Mouse (Mus musculus) fibroblast of lung, adult 2 months (primary cell): Measurements from ENCODE around the gene Mogs.

Experiments used
- DNase-seq: peaks from one replicate; pipeline ENCODE4 v3.0.0-alpha.2; 2011; ENCODE audit warnings: low read depth

Mogs gene

GRCm38 (mm10) chr6:83095968-83096367 is 19.3 kb upstream of the Mogs start:
- no peak for DNase-seq

DNA sequence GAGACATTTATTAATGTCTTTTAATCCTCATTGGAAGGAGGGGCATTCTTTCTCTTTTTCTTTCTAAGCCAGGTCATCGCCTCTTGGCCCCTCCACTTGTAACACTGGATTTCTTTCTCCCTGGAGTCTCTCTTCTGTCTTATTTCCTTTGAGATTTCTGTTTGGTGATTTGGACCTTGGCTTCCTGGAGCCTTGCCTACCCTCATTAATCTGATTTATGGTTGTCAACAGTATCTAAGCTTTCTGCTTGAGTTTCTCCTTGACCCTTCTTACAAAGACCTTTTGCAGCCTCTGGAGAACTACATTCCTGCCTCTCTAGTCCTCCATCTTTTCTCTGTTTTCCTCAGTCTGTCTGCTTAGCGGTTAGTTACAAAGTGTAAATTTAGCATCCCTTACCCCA is 16.9 kb upstream of the Mogs start:
- DNase-seq: no peak

GRCm38 (mm10) chr6:83101316-83101687 is 14.0 kb upstream of the Mogs start, which contains the start of the genes Ccdc142 and Gm42688:
Ccdc142 (plus strand) TSS chr6:83101601.
Gm42688 (plus strand) TSS chr6:83101617.
- peak; percentile 76 for DNase-seq

DNA sequence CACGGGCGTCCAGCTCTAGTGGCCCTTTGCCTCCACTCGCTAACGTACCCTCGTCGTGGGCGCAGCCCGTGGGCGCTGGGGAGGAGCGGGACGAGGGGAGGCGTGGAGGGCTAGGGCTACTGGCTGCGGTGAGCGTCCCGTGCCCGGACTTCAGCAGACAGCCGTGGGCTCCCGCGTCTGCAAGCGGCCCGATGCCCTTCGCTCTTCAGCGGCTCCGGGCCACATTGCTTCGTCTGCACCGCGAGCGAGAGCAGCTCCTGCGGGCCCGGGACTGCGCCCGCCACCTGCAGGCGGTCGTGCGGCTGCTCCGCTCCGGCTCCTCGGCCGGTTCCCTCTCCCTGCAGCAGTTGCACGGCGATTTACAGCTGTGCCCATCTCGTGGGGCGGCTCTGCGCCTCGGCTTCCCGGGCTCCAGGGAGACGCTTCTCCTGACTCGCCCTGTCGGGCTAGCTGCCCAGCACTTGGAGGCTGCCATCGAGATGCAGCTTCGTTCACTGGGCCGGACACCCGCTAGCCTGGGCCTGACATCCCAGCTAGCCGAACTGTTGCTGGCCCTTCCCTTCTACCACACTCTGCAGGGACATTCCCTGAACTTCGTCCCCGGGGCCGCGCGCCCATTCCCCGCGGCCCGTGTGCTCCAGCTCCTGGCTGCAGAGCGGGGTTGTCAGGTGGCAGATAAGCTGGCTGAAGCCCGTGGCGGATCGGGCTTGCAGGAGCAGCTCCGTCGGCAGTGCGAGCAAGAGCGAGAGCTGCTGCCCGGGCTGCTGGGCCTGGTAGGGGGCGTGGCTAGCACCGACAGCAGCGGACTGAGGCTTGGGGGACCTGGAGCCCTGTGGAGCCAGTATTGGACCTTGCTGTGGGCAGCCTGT is 13.4 kb upstream of the Mogs start:
- no peak for DNase-seq

DNA sequence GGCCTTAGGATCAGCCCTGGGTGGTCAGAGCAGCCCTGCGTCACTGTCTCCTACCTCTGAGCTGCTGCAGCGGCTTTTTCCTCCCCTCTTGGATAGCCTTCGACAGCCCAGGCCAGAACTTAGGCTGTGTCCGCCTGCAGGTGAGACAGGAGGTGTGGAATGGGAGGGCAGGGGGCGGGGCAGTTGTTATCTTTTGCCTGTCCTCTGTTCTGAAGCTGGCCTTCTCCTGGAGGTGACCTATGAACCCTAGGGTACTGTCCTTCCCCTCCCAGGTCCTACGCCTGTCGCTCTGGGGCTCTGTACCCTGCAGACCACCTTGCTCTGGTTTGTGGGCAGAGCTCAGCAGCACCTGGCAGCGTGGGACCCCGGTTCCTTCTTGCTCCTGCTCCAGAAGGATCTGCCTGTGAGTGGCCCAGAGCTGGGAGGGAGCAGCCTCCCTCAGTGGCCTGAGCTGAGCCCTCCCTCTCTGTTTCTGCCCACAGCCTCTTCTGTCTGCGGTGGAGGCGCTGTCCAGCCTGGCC is 12.1 kb upstream of the Mogs start:
- no peak for DNase-seq

DNA sequence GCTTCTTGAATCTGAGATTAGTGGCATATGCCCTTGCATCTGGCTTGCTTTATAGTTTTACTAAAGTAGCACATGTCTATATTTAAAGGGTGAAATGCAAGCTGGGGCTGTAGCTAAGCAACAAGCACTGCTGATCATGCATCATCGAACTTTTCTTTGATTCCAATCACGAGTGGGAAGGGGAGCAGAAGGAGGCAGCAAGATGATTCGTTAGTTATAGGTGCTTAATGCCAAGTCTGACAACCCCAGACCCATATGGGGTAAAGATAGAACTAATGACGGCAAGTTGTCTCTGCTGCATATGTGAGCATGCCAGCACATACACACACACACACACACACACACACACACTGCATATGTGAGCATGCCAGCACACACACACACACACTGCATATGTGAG is 11.1 kb upstream of the Mogs start:
- no peak for DNase-seq

DNA sequence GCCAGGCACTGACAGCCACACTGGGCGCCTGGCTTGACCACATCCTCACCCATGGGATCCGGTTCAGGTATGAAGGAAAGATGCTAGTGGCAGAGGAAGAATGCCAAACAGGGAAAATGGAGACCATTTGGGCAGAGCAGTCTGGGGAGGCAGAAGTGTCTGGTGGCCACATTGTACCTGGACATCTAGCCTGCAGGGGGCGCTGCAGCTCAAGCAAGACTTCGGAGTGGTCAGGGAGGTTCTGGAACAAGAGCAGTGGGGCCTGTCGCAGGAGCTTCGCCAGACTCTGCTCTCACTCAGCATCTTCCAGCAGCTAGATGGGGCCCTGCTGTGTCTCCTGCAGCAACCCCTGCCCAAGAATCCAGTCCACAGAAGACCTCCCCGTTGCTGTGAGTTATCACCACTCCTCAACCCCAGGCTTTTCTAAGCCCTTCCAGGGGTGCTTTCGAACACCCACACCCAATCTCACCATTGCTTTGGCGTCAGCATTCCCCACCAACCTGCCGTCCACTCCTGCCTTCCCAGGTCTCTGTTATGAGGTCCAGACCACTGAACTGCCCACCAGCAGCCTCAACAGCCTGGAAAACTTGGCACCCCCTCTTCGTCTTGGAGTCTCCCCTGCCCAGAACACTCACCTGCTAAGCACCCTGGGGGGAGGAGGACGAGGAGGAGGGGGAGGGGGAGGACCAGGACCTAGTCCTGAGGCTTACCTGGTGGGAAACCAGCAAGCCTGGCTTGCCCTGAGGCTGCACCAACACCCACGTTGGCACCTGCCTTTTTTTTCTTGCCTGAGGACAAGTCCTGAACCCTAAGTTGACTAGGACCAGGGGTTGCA is 7.5 kb upstream of the Mogs start:
- DNase-seq: no peak

DNA sequence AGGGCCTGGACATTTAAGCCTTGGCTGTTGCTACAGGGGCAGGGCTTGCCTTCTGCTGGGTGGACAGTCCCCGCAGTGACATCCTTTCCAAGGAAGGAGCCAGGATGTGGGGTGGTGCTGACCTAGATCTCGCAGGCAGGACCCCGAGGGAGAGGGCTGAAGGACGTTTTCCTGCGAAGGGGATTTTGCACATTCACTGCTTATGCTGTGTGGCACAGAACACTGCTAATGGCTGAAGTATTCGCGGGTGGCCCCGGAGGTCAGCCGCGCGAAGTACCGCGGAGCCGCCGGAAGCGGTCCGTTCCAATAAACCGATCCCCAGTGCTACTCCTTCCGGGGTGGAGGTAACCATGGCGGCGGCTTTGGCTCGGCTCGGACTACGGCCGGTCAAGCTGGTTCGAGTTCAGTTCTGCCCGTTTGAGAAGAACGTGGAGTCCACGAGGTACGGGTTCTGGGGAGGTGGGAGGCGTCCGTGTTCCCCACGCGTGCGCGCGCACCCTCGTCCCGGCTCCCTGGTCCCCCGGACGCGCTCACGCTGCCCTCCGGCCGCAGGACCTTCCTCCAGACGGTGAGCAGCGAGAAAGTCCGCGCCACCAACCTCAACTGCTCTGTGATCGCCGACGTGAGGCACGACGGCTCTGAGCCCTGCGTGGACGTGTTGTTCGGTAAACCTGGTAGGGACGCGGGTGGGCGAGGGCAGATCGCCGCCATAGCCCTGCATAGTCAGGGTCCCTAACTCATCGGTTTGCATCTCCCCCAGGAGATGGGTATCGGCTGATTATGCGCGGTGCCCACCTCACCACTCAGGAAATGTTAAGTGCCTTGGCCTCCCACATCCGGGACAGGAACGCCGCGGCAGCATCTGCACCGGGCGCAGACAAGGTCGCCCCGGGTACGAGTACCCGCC is 6.3 kb upstream of the Mogs start, which contains the start of gene Mrpl53:
Gene Mrpl53, plus strand, starts transcription at position 279 of the 907 bp plus-strand sequence.
- no peak for DNase-seq

GRCm38 (mm10) chr6:83111510-83112136 is 3.7 kb upstream of the Mogs start:
- DNase-seq: no peak

- DNase-seq: no peak
These were observed 531 bp downstream of the Mogs start for GRCm38 (mm10) chr6:83115682-83116372.

- DNase-seq: no peak
These were observed 1.3 kb downstream of the Mogs start for GRCm38 (mm10) chr6:83116373-83117164.

GRCm38 (mm10) chr6:83117165-83117438 is 1.8 kb downstream of the Mogs start:
- DNase-seq: no peak

DNA sequence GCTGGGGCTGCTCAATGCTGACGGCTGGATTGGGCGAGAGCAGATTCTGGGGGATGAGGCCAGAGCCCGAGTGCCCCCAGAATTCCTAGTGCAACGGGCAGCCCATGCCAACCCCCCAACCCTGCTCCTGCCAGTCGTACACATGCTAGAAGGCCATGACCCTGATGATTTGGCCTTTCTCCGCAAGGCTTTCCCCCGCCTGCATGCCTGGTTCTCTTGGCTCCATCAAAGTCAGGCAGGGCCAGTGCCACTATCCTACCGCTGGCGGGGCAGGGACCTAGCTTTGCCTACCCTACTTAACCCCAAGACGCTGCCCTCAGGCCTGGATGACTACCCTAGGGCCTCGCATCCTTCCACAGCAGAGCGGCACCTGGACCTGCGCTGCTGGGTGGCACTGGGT is 2.3 kb downstream of the Mogs start:
- no peak for DNase-seq

GRCm38 (mm10) chr6:83118369-83118768 is 3.1 kb downstream of the Mogs start:
- DNase-seq: no peak

DNA sequence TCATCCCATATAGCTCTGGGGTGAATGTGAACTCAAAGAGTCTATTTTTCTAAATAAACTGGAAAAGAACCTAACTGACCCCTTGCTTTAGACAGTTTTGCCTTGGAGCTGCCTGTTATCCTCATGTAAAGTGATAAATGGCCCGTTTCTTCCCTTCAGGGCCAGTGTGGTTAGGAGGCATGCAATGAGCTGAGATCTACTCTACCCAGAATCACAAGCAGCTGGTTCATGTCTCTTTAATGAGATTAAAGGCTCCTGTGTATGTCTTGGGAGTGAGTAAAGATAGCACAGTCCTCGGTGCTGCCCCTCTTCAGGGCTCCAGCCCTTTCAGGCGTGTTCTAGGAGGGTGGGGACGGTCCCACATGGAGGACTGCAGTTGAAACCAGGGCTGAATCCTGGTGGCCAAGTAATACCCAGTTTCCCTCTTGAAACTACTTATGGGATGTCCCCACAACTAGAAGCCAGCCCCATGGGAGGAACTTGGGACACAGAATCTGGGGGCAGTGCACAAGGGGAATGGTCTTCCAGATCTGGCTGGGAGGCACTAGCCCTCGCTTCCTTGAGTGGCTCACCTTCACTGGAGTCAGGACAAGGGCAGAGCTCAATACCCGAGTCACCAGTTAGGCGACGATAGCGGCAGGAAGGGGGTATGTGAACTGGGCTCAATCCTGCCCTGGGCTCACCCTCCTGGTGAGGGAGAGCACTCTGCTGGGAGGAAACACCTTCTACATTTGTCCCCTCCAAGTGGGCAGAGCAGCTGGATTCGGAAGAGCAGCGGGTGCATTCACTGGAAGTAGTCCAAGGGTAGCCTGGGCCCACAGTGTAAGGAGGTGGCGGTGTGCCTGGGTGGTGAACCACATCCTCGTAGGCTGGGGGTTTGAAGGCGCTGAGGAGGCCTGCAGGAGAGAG is 3.8 kb downstream of the Mogs start:
- DNase-seq: no peak

- DNase-seq: no peak
These were observed 4.4 kb downstream of the Mogs start for GRCm38 (mm10) chr6:83119734-83120051.

DNA sequence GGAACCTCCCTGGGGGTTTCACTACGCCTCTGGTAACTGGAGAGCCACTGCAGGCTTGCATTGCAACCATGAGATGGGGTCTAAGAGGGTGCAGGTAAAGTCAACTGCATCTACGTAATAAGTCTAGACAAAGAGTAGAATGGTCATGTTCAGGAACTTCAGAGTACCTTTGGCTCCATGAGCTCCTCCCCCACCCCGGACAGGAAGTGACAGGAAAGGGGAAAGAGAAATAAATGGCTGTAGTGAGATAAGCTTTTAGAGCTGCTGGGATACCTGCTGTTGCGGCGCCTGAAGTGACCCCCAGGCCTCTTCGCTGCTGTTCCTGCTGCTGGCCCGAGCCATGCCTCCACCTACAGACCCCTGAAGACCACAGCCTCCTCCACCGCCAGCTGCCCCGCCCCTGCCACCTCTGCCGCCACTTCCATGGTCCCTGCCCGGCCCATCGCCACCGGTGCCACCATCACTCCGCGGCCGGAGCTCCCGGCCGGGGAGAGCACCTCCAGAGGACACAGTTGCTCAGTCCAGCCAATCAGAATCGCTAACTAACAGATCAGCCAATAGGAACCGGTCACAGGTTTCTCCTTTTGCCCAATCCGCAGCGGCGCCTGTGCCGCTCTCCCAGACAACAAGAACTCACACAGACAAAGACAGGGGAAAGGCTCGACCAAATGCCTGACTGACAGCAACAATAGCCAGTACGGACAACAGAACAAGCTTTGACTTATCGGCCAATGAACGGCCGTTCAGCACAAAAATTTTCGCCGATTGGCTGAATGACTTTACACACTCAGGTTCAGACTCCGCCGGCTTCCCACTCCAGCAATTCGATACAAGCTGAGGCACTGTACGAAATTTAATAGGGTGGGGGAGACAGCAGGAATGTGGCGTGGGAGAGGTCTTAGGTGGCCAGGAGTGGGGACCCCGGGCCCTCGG is 5.9 kb downstream of the Mogs start, which contains the start of gene Wbp1:
Gene Wbp1, minus strand, starts transcription at position 630 of the 933 bp plus-strand sequence.
- peak; percentile 100 for DNase-seq
